Mouse (Mus musculus) kidney, embryonic 14.5 days (tissue): ENCODE measurements around the gene Ank2. TPM values are rescaled to one million over a fixed set of nuclear protein-coding genes. Genes with fewer than 3 reads are reported as not detected.
"Not testable (repeated sequence)": the region's sequence is repeated elsewhere in the genome, so short reads cannot be mapped to it uniquely, and the experiment has no call there.

Source experiments
- ATAC-seq: fragments of 200-750 bp; cut with Nextera tagmentation; 2 replicates; pipeline ENCODE4 v1.8.0; 2017; ENCODE audit warnings: moderate number of reproducible peaks, mild to moderate bottlenecking, moderate TSS enrichment, moderate library complexity; ENCODE audit not compliant: low FRiP score, low TSS enrichment
- H3K27ac ChIP-seq: fragments of 300-500 bp; sonication (generic); 2 replicates; pipeline ENCODE4 v1.5.1; 2014; ENCODE audit warnings: low read depth, mild to moderate bottlenecking, low read length, moderate library complexity, mixed read lengths
- H3K27me3 ChIP-seq: fragments of 300-500 bp; sonication (generic); 2 replicates; pipeline ENCODE4 v1.6.1; 2014; ENCODE audit warnings: mild to moderate bottlenecking, low read length; ENCODE audit not compliant: control insufficient read depth, insufficient read depth
- H3K36me3 ChIP-seq: fragments of 300-500 bp; sonication (generic); 2 replicates; pipeline ENCODE4 v1.6.1; 2014; ENCODE audit warnings: low read length, mixed read lengths; ENCODE audit not compliant: control insufficient read depth, insufficient read depth
- H3K4me1 ChIP-seq: fragments of 300-500 bp; sonication (generic); 2 replicates; pipeline ENCODE4 v1.6.1; 2014; ENCODE audit warnings: low read length, mixed read lengths; ENCODE audit not compliant: control insufficient read depth, insufficient read depth
- H3K4me2 ChIP-seq: fragments of 300-500 bp; sonication (generic); replicated peaks from 2 replicates; pipeline ENCODE4 v1.6.1; 2014; ENCODE audit warnings: low read depth, mild to moderate bottlenecking, low read length
- H3K4me3 ChIP-seq: fragments of 300-500 bp; sonication (generic); 2 replicates; pipeline ENCODE4 v1.5.1; 2014; ENCODE audit warnings: mild to moderate bottlenecking, low read length
- H3K9ac ChIP-seq: fragments of 300-500 bp; sonication (generic); 2 replicates; pipeline ENCODE4 v1.6.1; 2014; ENCODE audit warnings: low read depth, mild to moderate bottlenecking, low read length, moderate library complexity
- H3K9me3 ChIP-seq: fragments of 300-500 bp; sonication (generic); 2 replicates; pipeline ENCODE4 v1.6.1; 2016; ENCODE audit warnings: low read length; ENCODE audit not compliant: control insufficient read depth
- WGBS: fragments of 180-500 bp; shearing (Covaris S2); extraction: QIAGEN DNeasy Blood & Tissue Kit; methylation state at CpG from one replicate; pipeline ENCODE4 v1.1.7; 2014; 5-methylcytosine and 5-hydroxymethylcytosine counted together
- polyA plus RNA-seq: library from polyadenylated mRNA; unstranded; fragments of >200 nt; fragmentation: Nextera tagmentation; extraction: Ambion mirVana; gene quantifications from 2 replicates; pipeline ENCODE4 v1.2.1, GENCODE M21; 2014

The Ank2 gene
- polyA plus RNA-seq, 1 experiment from 2014 or later: 11.5 TPM

DNA sequence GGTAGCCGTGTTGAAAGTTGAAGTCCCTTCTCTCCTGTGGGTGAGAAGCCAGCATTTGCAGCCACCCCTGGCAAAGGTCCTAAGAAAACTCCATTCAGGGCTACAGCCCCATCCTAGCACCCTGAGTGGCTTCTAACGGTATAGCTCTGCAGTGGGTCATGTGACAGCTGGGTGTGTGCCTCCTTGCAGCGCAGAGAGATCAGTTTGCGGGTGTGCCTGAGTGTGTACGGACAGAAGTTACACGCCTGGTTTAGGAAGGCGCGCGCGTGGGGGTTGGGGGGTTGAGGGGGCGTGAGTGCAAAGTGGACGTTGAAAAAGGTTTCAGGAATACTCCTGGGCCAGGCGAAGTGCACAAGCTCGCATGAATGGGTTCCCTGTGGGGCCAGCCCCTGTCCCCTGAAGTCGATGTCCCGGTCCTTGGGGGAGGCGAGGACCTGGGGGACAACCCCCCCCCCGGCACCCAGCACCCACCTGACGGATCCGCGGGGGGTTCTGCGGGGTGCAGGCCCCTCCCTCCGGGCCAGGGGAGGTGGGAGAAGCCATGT is 881 bp downstream of the Ank2 start:
- Histone ChIP-seq H3K27me3 (peaks cover 26% of the 10 kb centered on the region), H3K4me1 (peaks cover 5% of the 10 kb centered on the region), H3K4me2 (peak overlapping the region; percentile 100), H3K36me3 (no peaks in the 10 kb centered on the region), H3K4me3 (peak overlapping the region; percentile 59), H3K9me3 (no peaks in the 10 kb centered on the region), H3K27ac (no peak overlapping the region), H3K9ac (peak overlapping the region; percentile 67)
- peak; percentile 77 for ATAC-seq
- 2% methylated on average over 20 of the region's 23 CpGs for WGBS

DNA sequence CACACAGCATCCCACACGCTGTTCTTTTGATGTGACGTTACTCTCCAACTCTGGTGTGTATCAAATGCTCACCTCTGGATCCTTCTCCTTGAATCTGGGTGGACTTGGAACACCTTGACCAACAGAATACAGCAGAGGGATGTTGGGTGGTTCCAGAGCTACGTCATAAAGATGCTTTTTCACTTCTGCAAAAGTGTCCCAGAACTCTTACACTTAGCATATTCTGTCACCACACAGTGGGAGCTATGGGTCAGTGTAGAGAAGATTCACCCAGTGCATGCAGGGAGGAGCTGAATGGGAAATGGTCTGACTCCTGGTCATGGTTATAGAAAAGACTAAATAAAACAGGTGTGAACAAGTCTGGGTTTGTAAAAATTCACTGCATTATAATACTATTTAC is 6.5 kb downstream of the Ank2 start:
- Histone ChIP-seq H3K36me3 (no peaks in the 10 kb centered on the region), H3K27ac (no peak overlapping the region), H3K4me3 (no peak overlapping the region), H3K27me3 (peaks cover 2% of the 10 kb centered on the region), H3K9ac (no peak overlapping the region), H3K9me3 (no peaks in the 10 kb centered on the region), H3K4me1 (no peaks in the 10 kb centered on the region), H3K4me2 (no peak overlapping the region)
- ATAC-seq: no peak
- WGBS: 85% methylated on average over 3 of the region's 3 CpGs

DNA sequence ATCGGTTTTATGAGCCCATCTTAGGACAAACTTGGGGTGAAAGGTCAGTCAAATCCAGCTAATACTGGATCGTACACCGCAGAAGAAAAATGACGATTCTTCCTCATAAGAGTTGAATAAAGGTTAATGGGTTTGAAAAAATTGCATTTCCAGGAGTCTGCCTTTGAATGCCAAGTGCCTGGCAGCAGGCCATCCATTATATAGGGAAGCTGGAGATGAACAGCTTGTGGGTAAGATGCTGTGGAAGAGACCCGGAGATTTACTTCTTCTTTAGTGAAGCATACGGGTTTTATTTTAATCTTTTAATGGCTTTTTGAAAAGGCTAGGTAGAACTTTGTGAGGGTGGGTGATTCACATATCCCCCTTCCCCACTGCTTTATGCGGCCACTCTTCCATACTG is 11.8 kb downstream of the Ank2 start:
- 90% methylated on average over 7 of the region's 7 CpGs for WGBS
- no peak overlapping the region for H3K4me2 ChIP-seq
- no peak for ATAC-seq

DNA sequence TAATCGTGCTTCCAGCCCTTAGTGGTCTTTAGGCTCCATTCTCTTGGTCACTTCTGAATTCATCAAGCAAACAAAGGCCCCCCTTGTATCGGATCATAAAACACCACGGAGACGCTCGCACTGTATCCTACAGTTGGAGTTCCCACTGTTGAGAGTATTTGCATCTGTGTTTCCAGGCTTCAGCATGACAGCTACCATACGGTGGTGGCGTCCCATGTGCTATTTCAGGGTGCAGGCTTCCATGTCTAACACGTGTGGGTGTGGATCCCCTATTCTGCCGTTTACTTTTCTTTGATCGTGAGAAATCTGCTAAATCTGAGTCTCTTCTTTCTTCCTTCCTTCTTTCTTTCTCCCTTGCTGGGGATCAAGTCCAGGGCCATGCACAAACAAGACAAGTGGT is 14.0 kb downstream of the Ank2 start:
- Histone ChIP-seq H3K4me1 (no peaks in the 10 kb centered on the region), H3K4me3 (no peak overlapping the region), H3K27ac (no peak overlapping the region), H3K27me3 (no peaks in the 10 kb centered on the region), H3K36me3 (no peaks in the 10 kb centered on the region), H3K9me3 (no peaks in the 10 kb centered on the region), H3K9ac (no peak overlapping the region), H3K4me2 (no peak overlapping the region)
- 53% methylated on average over 10 of the region's 10 CpGs for WGBS
- no peak for ATAC-seq

More for the DNA sequence above, 11.8 kb downstream of the Ank2 start:
- no peak overlapping the region for H3K4me3 ChIP-seq
- no peak overlapping the region for H3K27ac ChIP-seq
- H3K9me3 ChIP-seq: no peaks in the 10 kb centered on the region
- no peaks in the 10 kb centered on the region for H3K4me1 ChIP-seq
- H3K36me3 ChIP-seq: no peaks in the 10 kb centered on the region
- no peak overlapping the region for H3K9ac ChIP-seq
- H3K27me3 ChIP-seq: no peaks in the 10 kb centered on the region

DNA sequence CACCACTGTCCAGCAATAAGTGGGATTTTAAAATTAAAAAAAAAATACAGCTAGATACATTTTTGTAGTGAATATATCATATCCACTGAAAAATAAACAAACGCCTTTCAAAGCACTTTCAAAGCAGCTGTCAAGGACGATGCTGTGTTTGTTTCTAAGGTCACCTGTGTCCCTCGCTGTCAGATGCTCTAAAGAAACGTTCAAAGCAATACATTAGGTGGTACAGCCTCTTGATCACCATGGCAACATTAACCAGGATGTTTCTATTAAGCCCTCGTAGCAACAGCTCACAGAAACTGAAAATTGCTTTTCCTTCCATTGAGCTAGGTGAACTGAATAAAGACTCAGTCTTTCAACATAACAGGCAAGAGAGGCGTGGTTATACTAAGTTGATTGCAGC is 17.5 kb downstream of the Ank2 start:
- WGBS: 78% methylated on average over 6 of the region's 6 CpGs
- no peaks in the 10 kb centered on the region for H3K36me3 ChIP-seq
- ATAC-seq: no peak
- no peak overlapping the region for H3K4me2 ChIP-seq
- H3K27ac ChIP-seq: no peak overlapping the region
- H3K9ac ChIP-seq: no peak overlapping the region
- no peaks in the 10 kb centered on the region for H3K4me1 ChIP-seq
- no peaks in the 10 kb centered on the region for H3K27me3 ChIP-seq
- H3K4me3 ChIP-seq: no peak overlapping the region
- no peaks in the 10 kb centered on the region for H3K9me3 ChIP-seq

DNA sequence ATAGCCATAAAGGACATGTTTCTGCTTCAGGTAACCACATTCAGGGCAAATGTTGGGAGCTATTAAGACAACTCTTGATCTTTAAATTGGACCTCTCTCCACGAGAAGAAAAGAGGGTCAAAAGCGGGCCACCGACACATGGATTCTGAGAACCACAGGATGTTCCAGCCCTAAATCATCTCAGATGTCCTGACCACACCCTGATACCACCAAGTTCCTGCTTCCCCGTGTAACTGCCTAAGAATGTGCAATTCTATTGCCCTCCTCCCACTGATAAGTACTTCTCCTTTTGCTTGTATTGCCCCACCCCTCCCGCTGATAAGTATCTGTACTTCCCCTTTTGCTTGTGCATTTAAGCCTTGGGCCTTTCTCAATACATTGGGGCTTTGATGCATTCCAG is 18.8 kb downstream of the Ank2 start:
- not testable (repeated sequence) for H3K36me3 ChIP-seq, H3K9ac ChIP-seq, H3K9me3 ChIP-seq, H3K4me1 ChIP-seq, H3K4me2 ChIP-seq, H3K4me3 ChIP-seq, ATAC-seq, H3K27me3 ChIP-seq, H3K27ac ChIP-seq
- WGBS: 61% methylated on average over 5 of the region's 5 CpGs

DNA sequence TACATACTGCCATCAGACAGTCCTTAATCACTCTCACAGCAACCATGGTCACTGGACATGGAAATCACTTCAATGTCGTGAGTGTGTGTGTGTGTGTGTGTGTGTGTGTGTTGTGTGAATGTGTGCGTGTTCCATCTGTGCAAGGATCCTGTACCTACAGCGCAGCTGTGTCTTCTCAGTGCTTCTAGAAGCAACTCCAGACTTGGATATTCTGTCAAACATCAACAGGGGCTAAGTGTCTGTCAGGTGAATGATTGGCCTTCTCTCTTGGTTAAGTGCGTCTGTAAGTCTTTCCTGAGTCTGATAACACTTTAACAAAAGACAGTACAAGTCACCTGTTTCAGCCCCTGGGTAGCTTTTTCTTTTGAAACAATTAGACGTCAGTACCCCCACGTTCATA is 25.0 kb downstream of the Ank2 start:
- Histone ChIP-seq H3K36me3 (no peaks in the 10 kb centered on the region), H3K4me3 (no peak overlapping the region), H3K27ac (no peak overlapping the region), H3K4me2 (no peak overlapping the region), H3K9ac (no peak overlapping the region), H3K9me3 (no peaks in the 10 kb centered on the region), H3K4me1 (no peaks in the 10 kb centered on the region), H3K27me3 (no peaks in the 10 kb centered on the region)
- 78% methylated on average over 6 of the region's 6 CpGs for WGBS
- no peak for ATAC-seq

DNA sequence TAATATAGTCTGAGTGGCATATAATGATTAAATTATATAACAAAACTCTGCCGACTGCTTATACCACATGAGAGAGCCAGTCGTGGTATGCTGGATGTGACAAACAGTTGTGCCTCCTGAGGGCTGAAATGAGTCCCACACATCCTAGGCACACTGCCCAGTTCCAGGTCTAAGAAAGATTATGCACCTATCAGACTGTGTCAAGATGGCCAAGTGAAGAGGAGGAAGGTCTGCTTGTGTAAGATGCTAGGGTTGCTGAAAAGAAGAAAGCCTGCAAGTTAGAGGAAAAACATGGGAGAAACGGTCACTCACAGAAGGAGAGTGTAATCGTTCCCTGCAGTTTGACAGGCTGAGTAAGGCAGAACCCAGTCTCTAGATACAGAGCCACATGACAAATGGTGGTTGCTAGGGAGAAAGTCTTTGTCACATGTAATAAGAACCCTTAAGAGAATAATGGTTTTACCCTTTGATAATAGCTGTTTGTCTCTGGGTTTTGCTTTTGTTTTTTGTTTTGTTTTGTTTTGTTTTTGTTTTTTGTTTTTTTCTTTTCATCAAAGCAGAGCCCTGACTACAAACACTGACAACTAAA is 29.9 kb downstream of the Ank2 start:
- Histone ChIP-seq H3K4me2 (no peak overlapping the region), H3K4me1 (no peaks in the 10 kb centered on the region), H3K27me3 (no peaks in the 10 kb centered on the region), H3K4me3 (no peak overlapping the region), H3K36me3 (no peaks in the 10 kb centered on the region), H3K9me3 (no peaks in the 10 kb centered on the region), H3K27ac (no peak overlapping the region), H3K9ac (no peak overlapping the region)
- ATAC-seq: no peak
- WGBS: 55% methylated on average over 4 of the region's 4 CpGs

DNA sequence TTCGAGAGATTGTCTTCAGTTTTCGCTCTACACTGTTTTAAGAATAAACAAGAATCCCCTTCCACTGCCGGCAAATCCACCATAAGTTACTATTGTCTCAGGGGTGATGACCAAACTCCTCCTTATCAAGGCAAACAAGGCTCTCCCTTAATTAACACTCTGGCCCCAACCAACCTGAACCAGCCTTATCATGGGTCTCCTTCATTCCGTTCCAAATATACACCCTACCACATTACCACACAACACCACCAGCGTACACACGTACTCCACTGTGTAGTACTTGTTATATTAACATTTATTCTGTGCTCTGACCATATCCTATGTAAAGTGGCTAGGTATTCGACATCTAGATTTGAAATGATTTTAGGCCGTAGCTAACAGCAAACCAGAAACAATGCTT is 30.6 kb downstream of the Ank2 start:
- 89% methylated on average over 8 of the region's 8 CpGs for WGBS
- ATAC-seq: no peak

More for the DNA sequence above, 30.6 kb downstream of the Ank2 start:
- Histone ChIP-seq H3K4me2 (no peak overlapping the region), H3K4me1 (no peaks in the 10 kb centered on the region), H3K4me3 (no peak overlapping the region), H3K27me3 (no peaks in the 10 kb centered on the region), H3K9ac (no peak overlapping the region), H3K36me3 (no peaks in the 10 kb centered on the region), H3K9me3 (no peaks in the 10 kb centered on the region), H3K27ac (no peak overlapping the region)
